Mouse (Mus musculus) heart, embryonic 16.5 days (tissue): ENCODE results near the gene Gm21983. TPM values are rescaled to one million over a fixed set of nuclear protein-coding genes. Genes with fewer than 3 reads are reported as not detected.

Experiments used
- ATAC-seq: fragments of 200-750 bp; cut with Nextera tagmentation; replicated peaks from 2 replicates; pipeline ENCODE4 v1.8.0; 2017; ENCODE audit warnings: moderate number of reproducible peaks; ENCODE audit not compliant: insufficient read depth, low FRiP score; ENCODE audit errors: extremely low read depth
- H3K27ac ChIP-seq: fragments of 300-500 bp; sonication (generic); 2 replicates; pipeline ENCODE4 v1.5.1; 2014; ENCODE audit warnings: mild to moderate bottlenecking, low read length, control low read depth, moderate library complexity
- H3K27me3 ChIP-seq: fragments of 300-500 bp; sonication (generic); 2 replicates; pipeline ENCODE4 v1.6.1; 2014; ENCODE audit warnings: low read length, mixed read lengths; ENCODE audit not compliant: control insufficient read depth, insufficient read depth
- H3K36me3 ChIP-seq: fragments of 300-500 bp; sonication (generic); 2 replicates; pipeline ENCODE4 v1.6.1; 2014; ENCODE audit not compliant: control insufficient read depth, insufficient read depth
- H3K4me1 ChIP-seq: fragments of 300-500 bp; sonication (generic); 2 replicates; pipeline ENCODE4 v1.6.1; 2014; ENCODE audit warnings: low read length, mixed read lengths; ENCODE audit not compliant: control insufficient read depth, insufficient read depth
- H3K4me2 ChIP-seq: fragments of 300-500 bp; sonication (generic); 2 replicates; pipeline ENCODE4 v1.6.1; 2014; ENCODE audit warnings: low read depth, mild to moderate bottlenecking, control low read depth, low read length
- H3K4me3 ChIP-seq: fragments of 300-500 bp; sonication (generic); 2 replicates; pipeline ENCODE4 v1.5.1; 2014; ENCODE audit warnings: mild to moderate bottlenecking, control low read depth, low read length
- H3K9ac ChIP-seq: fragments of 300-500 bp; sonication (generic); 2 replicates; pipeline ENCODE4 v1.6.1; 2014; ENCODE audit warnings: low read length, control low read depth
- H3K9me3 ChIP-seq: fragments of 300-500 bp; sonication (generic); replicated peaks from 2 replicates; pipeline ENCODE4 v1.6.1; 2016; ENCODE audit warnings: low read length; ENCODE audit not compliant: control insufficient read depth
- WGBS: fragments of 180-500 bp; shearing (Covaris S2); extraction: QIAGEN DNeasy Blood & Tissue Kit; methylation state at CpG from one replicate; pipeline ENCODE4 v1.1.7; 2014; 5-methylcytosine and 5-hydroxymethylcytosine counted together
- polyA plus RNA-seq: library from polyadenylated mRNA; unstranded; fragments of >200 nt; fragmentation: Nextera tagmentation; extraction: Ambion mirVana; gene quantifications from 2 replicates; pipeline ENCODE4 v1.2.1, GENCODE M21; 2015

Gm21983 gene
- polyA plus RNA-seq, 1 experiment from 2014 or later: not detected

GRCm38 (mm10) chr7:27166229-27166613 is 14.7 kb downstream of the Gm21983 start:
- Histone ChIP-seq H3K36me3 (peaks cover 22% of the 10 kb centered on the region), H3K9ac (peak overlapping the region; percentile 85), H3K27ac (peak overlapping the region; percentile 96), H3K4me2 (peak overlapping the region; percentile 73), H3K27me3 (no peaks in the 10 kb centered on the region), H3K4me1 (peaks cover 46% of the 10 kb centered on the region), H3K4me3 (peak overlapping the region; percentile 73), H3K9me3 (no peaks in the 10 kb centered on the region)
- peak; percentile 82 for ATAC-seq
- WGBS: 0% methylated on average over 34 of the region's 43 CpGs

DNA sequence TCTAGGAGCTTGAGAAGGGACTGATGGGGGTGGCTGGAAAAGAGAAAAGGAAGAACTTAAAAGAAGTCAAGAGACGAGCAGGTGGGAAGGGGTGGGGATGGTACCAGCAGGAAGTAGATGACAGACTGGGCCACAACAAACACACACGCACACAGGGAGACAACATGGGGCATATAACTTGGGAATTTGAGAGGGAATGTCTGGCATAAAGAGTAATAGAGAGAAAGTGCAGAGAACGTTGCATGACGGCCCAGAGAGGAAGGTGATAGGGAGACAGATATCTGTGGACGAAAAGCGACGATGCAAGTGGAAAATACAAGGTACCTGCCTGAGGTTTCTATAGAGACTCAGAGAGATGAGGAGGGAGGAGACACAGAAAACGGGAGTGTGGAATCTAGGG is 15.2 kb downstream of the Gm21983 start:
- H3K4me3 ChIP-seq: peak overlapping the region; percentile 73
- no peaks in the 10 kb centered on the region for H3K27me3 ChIP-seq
- no peaks in the 10 kb centered on the region for H3K9me3 ChIP-seq
- peak overlapping the region; percentile 73 for H3K4me2 ChIP-seq
- peak overlapping the region; percentile 96 for H3K27ac ChIP-seq
- no peak for ATAC-seq
- 4% methylated on average over 8 of the region's 8 CpGs for WGBS
- peaks cover 49% of the 10 kb centered on the region for H3K4me1 ChIP-seq
- peak overlapping the region; percentile 85 for H3K9ac ChIP-seq
- H3K36me3 ChIP-seq: peaks cover 19% of the 10 kb centered on the region

DNA sequence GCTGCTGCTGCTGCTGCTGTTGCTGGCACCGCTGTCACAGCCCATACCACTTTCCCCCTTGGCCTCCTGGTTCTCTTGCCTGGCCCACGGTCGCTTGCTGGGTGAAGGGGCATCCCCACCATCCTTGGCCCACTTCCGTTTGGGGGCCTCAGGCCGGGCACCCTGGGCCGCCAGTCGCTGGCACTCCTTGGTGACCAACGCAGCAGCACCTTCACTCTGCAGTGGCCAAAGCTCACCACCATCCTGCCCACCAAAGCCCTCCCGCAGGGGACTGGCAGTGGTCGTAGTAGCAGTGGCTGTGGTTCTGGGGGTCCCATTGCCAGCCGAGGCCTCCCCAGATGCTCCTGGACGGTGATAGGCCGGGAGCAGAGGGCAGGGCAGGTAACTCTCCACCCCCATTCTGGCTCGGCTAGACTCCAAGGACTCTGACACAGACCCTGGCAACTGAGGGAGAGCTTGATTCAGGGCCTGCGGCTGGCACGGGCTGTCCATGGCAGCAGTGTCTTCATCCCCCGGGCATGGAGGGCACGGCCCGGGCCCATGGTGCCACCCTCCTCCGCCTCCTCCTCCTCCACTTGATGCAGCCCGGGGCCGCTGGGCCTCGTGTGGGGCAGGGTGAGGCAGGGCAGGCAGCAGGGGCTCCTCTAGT is 15.8 kb downstream of the Gm21983 start:
- peaks cover 55% of the 10 kb centered on the region for H3K4me1 ChIP-seq

DNA sequence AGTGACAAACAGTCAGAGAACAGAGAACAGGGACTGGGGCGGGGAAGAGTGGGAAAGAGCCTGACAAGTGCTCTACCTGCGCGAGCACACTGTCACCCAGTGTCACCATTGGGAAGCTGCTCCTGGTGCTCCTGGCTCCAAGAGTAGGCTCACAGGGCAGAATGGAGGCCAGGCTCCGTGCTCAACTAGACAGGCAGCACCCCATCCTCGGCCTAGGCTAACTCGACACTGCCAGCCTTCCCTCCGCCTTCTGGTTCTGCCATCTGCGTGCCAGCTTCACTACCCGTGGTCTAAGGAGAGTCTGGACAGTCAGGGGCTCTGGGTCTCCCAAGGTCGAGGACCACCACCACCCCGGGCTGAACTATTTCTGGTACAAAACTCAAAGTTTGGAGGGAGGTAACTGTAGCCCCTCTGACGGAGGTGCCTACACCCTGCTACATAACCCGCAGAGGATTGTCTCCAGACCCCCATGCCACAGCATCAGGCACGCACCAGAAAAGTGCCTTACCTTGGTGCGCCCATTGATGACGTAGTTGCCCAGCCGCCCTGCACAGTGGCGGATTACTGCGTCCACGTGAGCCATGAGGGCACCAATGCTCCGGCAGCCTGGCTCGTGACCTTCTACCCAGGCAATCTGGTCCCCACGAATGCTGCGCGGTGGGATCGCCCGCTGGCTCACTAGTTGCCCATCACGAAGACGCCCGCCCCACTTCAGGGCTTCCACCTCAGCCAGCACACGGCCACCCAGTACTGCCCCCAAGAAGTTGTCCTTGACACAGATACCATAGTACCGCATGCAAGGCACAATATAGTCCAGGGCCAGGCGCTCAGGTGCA is 16.6 kb downstream of the Gm21983 start:
- Histone ChIP-seq H3K36me3 (peaks cover 16% of the 10 kb centered on the region), H3K9ac (peak overlapping the region; percentile 85; the same call in 1 of the 2 replicates), H3K27me3 (no peaks in the 10 kb centered on the region), H3K4me2 (peak overlapping the region; percentile 73), H3K4me3 (peak overlapping the region; percentile 73), H3K9me3 (no peaks in the 10 kb centered on the region), H3K4me1 (peaks cover 55% of the 10 kb centered on the region), H3K27ac (no peak overlapping the region)
- WGBS: 78% methylated on average over 33 of the region's 33 CpGs
- ATAC-seq: no peak

More for the DNA sequence above, 15.8 kb downstream of the Gm21983 start:
- Histone ChIP-seq H3K9ac (peak overlapping the region; percentile 85), H3K9me3 (no peaks in the 10 kb centered on the region), H3K36me3 (peaks cover 14% of the 10 kb centered on the region), H3K27me3 (no peaks in the 10 kb centered on the region), H3K27ac (no peak overlapping the region), H3K4me2 (peak overlapping the region; percentile 73), H3K4me3 (peak overlapping the region; percentile 73)
- 67% methylated on average over 23 of the region's 23 CpGs for WGBS
- no peak for ATAC-seq

DNA sequence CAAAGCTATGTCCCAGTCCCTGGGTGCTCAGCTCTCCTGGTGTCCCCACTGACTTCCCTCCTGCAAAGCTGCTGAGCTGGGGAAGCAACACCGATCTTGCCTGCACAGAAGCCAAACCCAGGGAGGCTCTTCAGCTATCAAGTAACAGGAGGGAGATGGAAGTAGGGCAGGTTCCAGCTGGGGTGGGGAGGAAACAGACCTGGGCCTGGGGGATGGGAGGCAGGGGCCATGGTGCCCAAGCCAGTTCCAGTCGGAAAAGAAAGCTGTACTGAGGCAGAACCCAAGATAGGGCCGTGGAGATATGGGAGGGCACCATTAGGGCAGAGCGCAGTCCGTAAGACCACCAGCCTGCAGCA is 17.5 kb downstream of the Gm21983 start:
- H3K36me3 ChIP-seq: peaks cover 25% of the 10 kb centered on the region
- no peak for ATAC-seq
- H3K27me3 ChIP-seq: no peaks in the 10 kb centered on the region
- peak overlapping the region; percentile 42 for H3K9ac ChIP-seq
- H3K4me3 ChIP-seq: no peak overlapping the region
- H3K4me2 ChIP-seq: peak overlapping the region; percentile 73
- H3K9me3 ChIP-seq: no peaks in the 10 kb centered on the region
- no peak overlapping the region for H3K27ac ChIP-seq
- H3K4me1 ChIP-seq: peaks cover 55% of the 10 kb centered on the region
- 57% methylated on average over 5 of the region's 5 CpGs for WGBS

GRCm38 (mm10) chr7:27162780-27163449 is 18.0 kb downstream of the Gm21983 start:
- Histone ChIP-seq H3K9ac (peak overlapping the region; percentile 42), H3K27ac (no peak overlapping the region), H3K4me1 (peaks cover 55% of the 10 kb centered on the region), H3K27me3 (no peaks in the 10 kb centered on the region), H3K36me3 (peaks cover 30% of the 10 kb centered on the region), H3K4me3 (no peak overlapping the region), H3K9me3 (no peaks in the 10 kb centered on the region), H3K4me2 (peak overlapping the region; percentile 73)
- no peak for ATAC-seq
- 79% methylated on average over 5 of the region's 5 CpGs for WGBS

DNA sequence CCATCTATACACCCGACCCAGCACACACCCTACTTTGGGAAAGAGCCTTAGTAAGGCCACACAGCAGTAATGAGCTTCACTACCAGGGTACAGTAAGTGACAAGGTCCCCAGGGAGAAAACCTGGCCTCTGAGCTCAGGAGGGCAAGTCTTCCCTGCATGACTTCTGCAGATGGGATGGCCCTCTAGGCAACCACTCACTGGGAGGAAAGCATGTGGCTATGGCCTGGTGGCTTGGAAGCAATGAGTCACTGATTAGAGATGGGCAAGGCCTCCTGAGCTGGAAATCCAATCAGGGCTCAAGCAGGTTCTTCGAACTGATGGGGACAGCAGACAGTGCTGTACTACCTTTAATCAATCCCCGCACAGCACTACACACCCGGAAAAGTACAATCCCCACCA is 19.1 kb downstream of the Gm21983 start:
- Histone ChIP-seq H3K36me3 (peaks cover 39% of the 10 kb centered on the region), H3K4me2 (no peak overlapping the region), H3K27ac (no peak overlapping the region), H3K27me3 (no peaks in the 10 kb centered on the region), H3K4me3 (no peak overlapping the region), H3K4me1 (peaks cover 50% of the 10 kb centered on the region), H3K9ac (no peak overlapping the region), H3K9me3 (no peaks in the 10 kb centered on the region)
- 72% methylated on average over 4 of the region's 4 CpGs for WGBS
- ATAC-seq: no peak

GRCm38 (mm10) chr7:27160921-27161320 is 20.0 kb downstream of the Gm21983 start:
- H3K27me3 ChIP-seq: no peaks in the 10 kb centered on the region
- peaks cover 39% of the 10 kb centered on the region for H3K36me3 ChIP-seq
- 84% methylated on average over 3 of the region's 3 CpGs for WGBS
- no peak overlapping the region for H3K4me3 ChIP-seq
- ATAC-seq: no peak
- H3K9ac ChIP-seq: no peak overlapping the region
- no peaks in the 10 kb centered on the region for H3K9me3 ChIP-seq
- H3K4me2 ChIP-seq: no peak overlapping the region
- peaks cover 50% of the 10 kb centered on the region for H3K4me1 ChIP-seq
- no peak overlapping the region for H3K27ac ChIP-seq

- Histone ChIP-seq H3K27ac (no peak overlapping the region; the same call in 1 of the 2 replicates), H3K9ac (no peak overlapping the region), H3K36me3 (peaks cover 36% of the 10 kb centered on the region), H3K27me3 (no peaks in the 10 kb centered on the region), H3K9me3 (no peaks in the 10 kb centered on the region), H3K4me2 (no peak overlapping the region), H3K4me3 (no peak overlapping the region), H3K4me1 (peaks cover 42% of the 10 kb centered on the region)
- ATAC-seq: peak; percentile 87
- WGBS: 19% methylated on average over 8 of the region's 8 CpGs
Measured at GRCm38 (mm10) chr7:27159882-27160281, 21.0 kb downstream of the Gm21983 start.
